Mouse (Mus musculus): ENCODE results near the gene Exd1. TPM values are rescaled to one million over a fixed set of nuclear protein-coding genes. Genes with fewer than 3 reads are reported as not detected.

Exd1 gene
- polyA plus RNA-seq (2016; fragmentation: Nextera tagmentation; extraction: Ambion mirVana), result 0.35 and 0.78 TPM in 2 replicates

- under 1% methylated on average over 57 of the region's 57 CpGs for WGBS
- peaks cover 21% of the 10 kb centered on the region for H3K4me1 ChIP-seq (replicated peaks)
- H3K27ac ChIP-seq, result peak within 1 kb of the TSS; percentile 89
- H3K4me3 ChIP-seq, result peak within 1 kb of the TSS; percentile 72
- no peaks in the 10 kb centered on the region for H3K27me3 ChIP-seq (ENCODE audit: insufficient read depth, poor library complexity, severe bottlenecking)
- no peaks in the 10 kb centered on the region for H3K36me3 ChIP-seq
- no peaks in the 10 kb centered on the region for H3K9me3 ChIP-seq
- peak; percentile 99 for DNase-seq (ENCODE audit: low spot score)
Observed at GRCm38 (mm10) chr2:119547522-119548370, at the start of gene Exd1, which contains the start of gene Chp1. Gene Exd1 (minus strand): TSS chr2:119547627. Gene Chp1 (plus strand): TSS chr2:119547697.

GRCm38 (mm10) chr2:119596781-119597330 is 49.4 kb upstream of the Exd1 start:
- DNase-seq (ENCODE audit: low spot score), result no peak
- no peak overlapping the region for H3K27ac ChIP-seq
- H3K27me3 ChIP-seq (ENCODE audit: insufficient read depth, poor library complexity, severe bottlenecking), result no peaks in the 10 kb centered on the region
- WGBS, result 92% methylated on average over 8 of the region's 8 CpGs
- H3K4me1 ChIP-seq (replicated peaks), result peaks cover 13% of the 10 kb centered on the region
- no peaks in the 10 kb centered on the region for H3K9me3 ChIP-seq
- peaks cover 59% of the 10 kb centered on the region for H3K36me3 ChIP-seq
- no peak overlapping the region for H3K4me3 ChIP-seq

- no peak for DNase-seq (ENCODE audit: low spot score)
- Histone ChIP-seq H3K9me3 (no peaks in the 10 kb centered on the region), H3K36me3 (peaks cover 56% of the 10 kb centered on the region), H3K4me3 (peak overlapping the region; percentile 72), H3K4me1 (replicated peaks) (peaks cover 13% of the 10 kb centered on the region), H3K27ac (peak overlapping the region; percentile 99; the same call in 1 of the 2 replicates), H3K27me3 (ENCODE audit: insufficient read depth, poor library complexity, severe bottlenecking) (no peaks in the 10 kb centered on the region)
- WGBS, result 69% methylated on average over 4 of the region's 4 CpGs
Observed at GRCm38 (mm10) chr2:119595308-119595707, 47.9 kb upstream of the Exd1 start.

GRCm38 (mm10) chr2:119594113-119594981 is 46.9 kb upstream of the Exd1 start:
- Histone ChIP-seq H3K36me3 (peaks cover 46% of the 10 kb centered on the region), H3K9me3 (no peaks in the 10 kb centered on the region), H3K4me1 (replicated peaks) (peaks cover 13% of the 10 kb centered on the region), H3K27me3 (ENCODE audit: insufficient read depth, poor library complexity, severe bottlenecking) (no peaks in the 10 kb centered on the region), H3K27ac (peak overlapping the region; percentile 99), H3K4me3 (peak overlapping the region; percentile 72)
- DNase-seq (ENCODE audit: low spot score), result peak; percentile 95
- under 1% methylated on average over 61 of the region's 61 CpGs for WGBS

- peak overlapping the region; percentile 99 for H3K27ac ChIP-seq
- 9% methylated on average over 7 of the region's 7 CpGs for WGBS
- peak; percentile 11 for DNase-seq (ENCODE audit: low spot score)
- no peaks in the 10 kb centered on the region for H3K9me3 ChIP-seq
- H3K27me3 ChIP-seq (ENCODE audit: insufficient read depth, poor library complexity, severe bottlenecking), result no peaks in the 10 kb centered on the region
- H3K4me1 ChIP-seq (replicated peaks), result peaks cover 13% of the 10 kb centered on the region
- H3K4me3 ChIP-seq, result peak overlapping the region; percentile 72
- H3K36me3 ChIP-seq, result peaks cover 40% of the 10 kb centered on the region
Observed at GRCm38 (mm10) chr2:119593765-119594112, 46.3 kb upstream of the Exd1 start.

DNA sequence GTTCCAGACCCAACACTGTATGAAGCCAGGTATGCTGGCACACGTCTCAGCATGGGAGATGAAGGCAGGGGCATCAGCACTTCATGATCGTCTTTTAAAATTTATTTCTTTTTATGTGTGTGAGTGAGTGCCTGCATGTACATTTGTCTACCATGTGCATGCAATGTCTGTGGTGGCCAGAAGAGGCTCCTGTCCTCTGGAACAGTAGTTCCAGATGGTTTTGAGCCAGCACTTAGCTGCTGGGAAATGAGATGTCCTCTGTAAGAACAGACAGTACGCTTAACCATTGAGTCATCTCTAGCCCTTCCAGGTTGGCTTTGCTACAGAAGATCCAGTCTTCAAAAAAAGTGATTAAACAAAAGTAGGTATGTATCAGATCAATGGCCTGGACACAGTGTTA is 43.8 kb upstream of the Exd1 start:
- peaks cover 16% of the 10 kb centered on the region for H3K36me3 ChIP-seq
- 91% methylated on average over 3 of the region's 3 CpGs for WGBS
- H3K9me3 ChIP-seq, result no peaks in the 10 kb centered on the region
- no peak for DNase-seq (ENCODE audit: low spot score)
- no peak overlapping the region for H3K27ac ChIP-seq
- H3K4me1 ChIP-seq (replicated peaks), result peaks cover 13% of the 10 kb centered on the region
- no peaks in the 10 kb centered on the region for H3K27me3 ChIP-seq (ENCODE audit: insufficient read depth, poor library complexity, severe bottlenecking)
- no peak overlapping the region for H3K4me3 ChIP-seq

- 15% methylated on average over 4 of the region's 4 CpGs for WGBS
- DNase-seq (ENCODE audit: low spot score), result peak; percentile 53
Observed at GRCm38 (mm10) chr2:119587383-119587782, 40.0 kb upstream of the Exd1 start.

GRCm38 (mm10) chr2:119584282-119584681 is 36.9 kb upstream of the Exd1 start:
- Histone ChIP-seq H3K9me3 (no peaks in the 10 kb centered on the region), H3K4me1 (replicated peaks) (no peaks in the 10 kb centered on the region), H3K4me3 (no peak overlapping the region), H3K27me3 (ENCODE audit: insufficient read depth, poor library complexity, severe bottlenecking) (no peaks in the 10 kb centered on the region), H3K36me3 (peaks cover 14% of the 10 kb centered on the region), H3K27ac (no peak overlapping the region)
- 91% methylated on average over 8 of the region's 8 CpGs for WGBS
- no peak for DNase-seq (ENCODE audit: low spot score)

More at GRCm38 (mm10) chr2:119587383-119587782, 40.0 kb upstream of the Exd1 start:
- Histone ChIP-seq H3K4me3 (no peak overlapping the region), H3K4me1 (replicated peaks) (no peaks in the 10 kb centered on the region), H3K27me3 (ENCODE audit: insufficient read depth, poor library complexity, severe bottlenecking) (no peaks in the 10 kb centered on the region), H3K36me3 (peaks cover 19% of the 10 kb centered on the region), H3K27ac (no peak overlapping the region), H3K9me3 (no peaks in the 10 kb centered on the region)

- peaks cover 17% of the 10 kb centered on the region for H3K36me3 ChIP-seq
- H3K27me3 ChIP-seq (ENCODE audit: insufficient read depth, poor library complexity, severe bottlenecking), result no peaks in the 10 kb centered on the region
- H3K4me3 ChIP-seq, result no peak overlapping the region
- no peak for DNase-seq (ENCODE audit: low spot score)
- H3K27ac ChIP-seq, result no peak overlapping the region
- WGBS, result 87% methylated on average over 2 of the region's 2 CpGs
- no peaks in the 10 kb centered on the region for H3K9me3 ChIP-seq
- no peaks in the 10 kb centered on the region for H3K4me1 ChIP-seq (replicated peaks)
Observed at GRCm38 (mm10) chr2:119583439-119583838, 36.0 kb upstream of the Exd1 start.

DNA sequence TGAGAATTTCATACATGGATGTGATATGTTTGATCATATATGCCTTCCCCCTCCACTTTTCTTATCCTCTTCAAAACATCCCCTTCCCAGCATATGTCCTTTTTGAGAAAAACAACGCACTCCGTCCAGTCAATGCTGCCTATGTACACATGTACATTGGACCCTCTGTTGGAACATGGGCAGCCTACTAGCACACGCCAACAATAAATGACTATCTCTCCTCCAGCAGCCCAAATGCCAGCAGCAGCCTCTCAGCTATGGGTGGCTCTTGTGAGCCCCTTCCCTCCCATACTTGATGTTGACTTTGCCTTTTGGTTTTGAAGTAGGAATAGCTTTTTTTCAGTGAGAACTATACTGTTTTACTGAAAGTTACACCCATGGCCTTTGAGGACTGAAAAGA is 34.1 kb upstream of the Exd1 start:
- no peaks in the 10 kb centered on the region for H3K4me1 ChIP-seq (replicated peaks)
- H3K27ac ChIP-seq, result no peak overlapping the region
- no peaks in the 10 kb centered on the region for H3K9me3 ChIP-seq
- no peak for DNase-seq (ENCODE audit: low spot score)
- 89% methylated on average over 3 of the region's 3 CpGs for WGBS
- no peak overlapping the region for H3K4me3 ChIP-seq
- H3K27me3 ChIP-seq (ENCODE audit: insufficient read depth, poor library complexity, severe bottlenecking), result no peaks in the 10 kb centered on the region
- peaks cover 17% of the 10 kb centered on the region for H3K36me3 ChIP-seq

- Histone ChIP-seq H3K36me3 (peaks cover 21% of the 10 kb centered on the region), H3K4me1 (replicated peaks) (no peaks in the 10 kb centered on the region), H3K9me3 (no peaks in the 10 kb centered on the region), H3K27ac (no peak overlapping the region), H3K27me3 (ENCODE audit: insufficient read depth, poor library complexity, severe bottlenecking) (no peaks in the 10 kb centered on the region), H3K4me3 (no peak overlapping the region)
- DNase-seq (ENCODE audit: low spot score), result no peak
- 98% methylated on average over 1 of the region's 1 CpGs for WGBS
Observed at GRCm38 (mm10) chr2:119572471-119572870, 25.0 kb upstream of the Exd1 start.

GRCm38 (mm10) chr2:119566182-119566855 is 18.9 kb upstream of the Exd1 start:
- Histone ChIP-seq H3K9me3 (no peaks in the 10 kb centered on the region), H3K36me3 (peaks cover 25% of the 10 kb centered on the region), H3K4me1 (replicated peaks) (no peaks in the 10 kb centered on the region), H3K4me3 (no peak overlapping the region), H3K27ac (no peak overlapping the region), H3K27me3 (ENCODE audit: insufficient read depth, poor library complexity, severe bottlenecking) (no peaks in the 10 kb centered on the region)
- DNase-seq (ENCODE audit: low spot score), result no peak
- 91% methylated on average over 7 of the region's 7 CpGs for WGBS
